Mouse (Mus musculus) lung, postnatal 0 days (tissue): Measurements from ENCODE around the gene Smarcd1.

Source experiments
- CTCF ChIP-seq: IDR thresholded peaks from 2 replicates; pipeline ENCODE4 v1.5.1; 2016; ENCODE audit warnings: antibody characterized with exemption, mild to moderate bottlenecking
- EP300 ChIP-seq: IDR thresholded peaks from 2 replicates; pipeline ENCODE4 v1.6.1; 2016; ENCODE audit warnings: antibody characterized with exemption, mild to moderate bottlenecking, control low read depth

DNA sequence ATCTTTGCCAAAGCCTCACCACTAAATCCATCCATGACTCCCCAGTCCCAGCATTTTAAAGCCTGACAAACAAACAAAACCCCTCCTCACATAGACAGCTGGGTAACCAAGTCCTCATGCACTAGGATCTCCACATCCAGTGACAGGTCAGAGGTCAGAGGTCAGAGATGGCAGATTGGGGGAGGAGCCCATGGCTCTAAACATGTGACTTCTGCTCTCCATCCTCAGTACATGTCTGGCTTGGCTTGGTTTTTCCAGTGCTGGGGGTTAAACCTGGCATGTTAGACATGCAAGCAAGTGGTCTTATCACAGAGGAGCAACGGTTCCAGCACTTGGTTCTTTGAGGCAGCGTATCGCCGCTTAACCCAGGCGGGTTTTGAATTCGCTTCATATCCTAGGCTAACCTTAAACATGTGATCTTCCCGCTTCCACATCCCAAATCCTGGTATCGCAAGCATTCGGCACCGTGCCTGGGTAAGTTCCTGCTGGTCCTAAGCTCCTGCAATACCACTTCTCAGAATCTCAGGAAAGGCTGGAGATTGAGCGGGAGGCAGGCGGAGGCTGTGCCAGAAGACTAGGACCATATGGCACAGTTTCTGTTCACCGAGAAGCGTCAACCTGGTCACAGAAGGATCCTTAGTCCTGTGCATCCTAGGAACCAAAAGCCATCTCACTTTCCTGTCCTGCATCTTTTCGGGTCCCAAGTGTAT lies 40.7 kb upstream of the Smarcd1 start:
- no peak for TF ChIP-seq CTCF
- TF ChIP-seq EP300, result no peak
